Mouse (Mus musculus) thymus, postnatal 0 days (tissue): ENCODE data around the gene Dnm1. TPM values are rescaled to one million over a fixed set of nuclear protein-coding genes. Genes with fewer than 3 reads are reported as not detected.

Source experiments
- DNase-seq: peaks from one replicate; pipeline ENCODE4 v3.0.0-alpha.2; 2015; ENCODE audit warnings: low spot score
- polyA plus RNA-seq: library from polyadenylated mRNA; unstranded; fragments of >200 nt; fragmentation: Nextera tagmentation; extraction: Ambion mirVana; gene quantifications from 2 replicates; pipeline ENCODE4 v1.2.1, GENCODE M21; 2015

Dnm1 gene
- polyA plus RNA-seq, 1 experiment from 2014 or later: 0.83 TPM

GRCm38 (mm10) chr2:32340836-32341633 lies 12.1 kb downstream of the Dnm1 start:
- no peak for DNase-seq

GRCm38 (mm10) chr2:32339912-32340642 lies 13.1 kb downstream of the Dnm1 start:
- DNase-seq: no peak

- DNase-seq: no peak
Observed at GRCm38 (mm10) chr2:32335888-32336287, 17.2 kb downstream of the Dnm1 start.

- no peak for DNase-seq
Observed at GRCm38 (mm10) chr2:32332159-32332558, 21.0 kb downstream of the Dnm1 start.

GRCm38 (mm10) chr2:32329531-32329930 lies 23.6 kb downstream of the Dnm1 start:
- no peak for DNase-seq

- DNase-seq: no peak
Observed at GRCm38 (mm10) chr2:32328911-32329460, 24.2 kb downstream of the Dnm1 start.

GRCm38 (mm10) chr2:32327200-32327599 lies 25.9 kb downstream of the Dnm1 start:
- DNase-seq: no peak

GRCm38 (mm10) chr2:32325342-32325741 lies 27.8 kb downstream of the Dnm1 start:
- DNase-seq: no peak

- no peak for DNase-seq
Observed at GRCm38 (mm10) chr2:32324322-32324721, 28.8 kb downstream of the Dnm1 start.

GRCm38 (mm10) chr2:32322754-32323741 lies 30.1 kb downstream of the Dnm1 start:
- no peak for DNase-seq

GRCm38 (mm10) chr2:32321591-32322298 lies 31.4 kb downstream of the Dnm1 start:
- no peak for DNase-seq

- no peak for DNase-seq
Observed at GRCm38 (mm10) chr2:32320721-32321120, 32.4 kb downstream of the Dnm1 start.

GRCm38 (mm10) chr2:32319586-32320580 lies 33.3 kb downstream of the Dnm1 start:
- no peak for DNase-seq

GRCm38 (mm10) chr2:32318709-32319585 lies 34.2 kb downstream of the Dnm1 start:
- DNase-seq: no peak

GRCm38 (mm10) chr2:32317791-32318417 lies 35.2 kb downstream of the Dnm1 start:
- DNase-seq: no peak

GRCm38 (mm10) chr2:32316887-32317656 lies 36.1 kb downstream of the Dnm1 start:
- no peak for DNase-seq

GRCm38 (mm10) chr2:32315751-32316150 lies 37.4 kb downstream of the Dnm1 start:
- DNase-seq: no peak
